Comparison of ENCODE assay signal across 8 mouse cellular contexts in the genomic region with DNA sequence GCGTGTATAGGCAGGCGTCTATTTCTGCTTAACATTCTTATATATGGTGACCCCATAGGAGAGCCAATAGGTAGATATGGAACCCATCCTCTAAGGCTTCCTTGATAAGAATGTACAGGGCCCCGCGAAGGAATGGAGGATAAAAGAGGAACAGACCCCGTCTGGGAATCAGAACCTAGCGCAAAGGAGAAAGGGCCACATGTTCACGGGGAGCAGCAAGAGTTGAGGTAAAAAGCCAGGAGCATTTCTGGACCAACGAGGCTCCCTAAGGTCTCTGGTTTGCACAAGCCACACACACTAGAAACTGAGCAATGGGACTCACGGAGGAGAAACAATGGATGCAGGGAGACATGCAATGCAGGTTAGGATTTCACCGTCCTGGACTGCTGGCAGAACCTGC. TPM values are rescaled to one million over a fixed set of nuclear protein-coding genes. Genes with fewer than 3 reads are reported as not detected.
DNase-seq lines count a peak whose midpoint lies in the region; ATAC-seq and TF ChIP-seq lines count a peak whose summit lies in the region.

No protein-coding gene starts in this region.

- in situ Hi-C loops in CH12.LX (cut with MboI; ENCODE audit: low pct_ligation_motif_present, low pct_unique_long_range_greater_than_20kb, low sequenced_read_pairs): no loop called here

- H3K79me2 ChIP-seq in CH12.LX (replicated peaks; ENCODE audit: control insufficient read depth, extremely low read depth, insufficient read depth, poor library complexity, severe bottlenecking): peaks cover 27% of the 10 kb centered on the region

- TF ChIP-seq CTCF in CH12.LX (conservative IDR thresholded peaks at IDR 0.05 in 1 of 2, IDR thresholded peaks at IDR 0.05 in 1 of 2; ENCODE audit: low read depth in 2 of 2, low read length in 2 of 2): no peak
- no peak for TF ChIP-seq CTCF in liver, postnatal 0 days (IDR thresholded peaks at IDR 0.05; ENCODE audit: low read depth)

- H3K27ac ChIP-seq in heart, embryonic 10.5 days: peak overlapping the region; percentile 99
- no peak overlapping the region for H3K27ac ChIP-seq in CH12.LX (ENCODE audit: insufficient read depth, low read depth)
- peak overlapping the region; percentile 94 for H3K27ac ChIP-seq in forebrain, embryonic 15.5 days (replicated peaks)
- peak overlapping the region; percentile 79 for H3K27ac ChIP-seq in liver, postnatal 0 days (ENCODE audit: low read depth)

- peak overlapping the region; percentile 98 for H3K4me3 ChIP-seq in heart, embryonic 10.5 days
- peak overlapping the region; percentile 86 to 100 (median 99) for H3K4me3 ChIP-seq in CH12.LX (replicated peaks in 1 of 3; ENCODE audit: low read depth in 2 of 3, low read length in 2 of 3, poor library complexity in 1 of 3)
- peak overlapping the region; percentile 98 for H3K4me3 ChIP-seq in forebrain, embryonic 15.5 days
- H3K4me3 ChIP-seq in liver, postnatal 0 days (ENCODE audit: low read depth, low read length): peak overlapping the region; percentile 83

- peaks cover 44% of the 10 kb centered on the region for H3K36me3 ChIP-seq in heart, embryonic 10.5 days
- H3K36me3 ChIP-seq in CH12.LX (replicated peaks in 1 of 2; ENCODE audit: control insufficient read depth in 1 of 2, insufficient read depth in 1 of 2, low read length in 1 of 2): peaks cover 41 to 46% of the 10 kb centered on the region in 2 experiments
- peaks cover 37% of the 10 kb centered on the region for H3K36me3 ChIP-seq in forebrain, embryonic 15.5 days
- H3K36me3 ChIP-seq in liver, postnatal 0 days (replicated peaks; ENCODE audit: insufficient read depth, low read length): peaks cover 34% of the 10 kb centered on the region

- H3K4me1 ChIP-seq in heart, embryonic 10.5 days: peaks cover 28% of the 10 kb centered on the region
- H3K4me1 ChIP-seq in CH12.LX (ENCODE audit: control insufficient read depth in 1 of 2, insufficient read depth in 2 of 2): peaks cover 5 to 18% of the 10 kb centered on the region in 2 experiments; a peak in 3 of 4 replicates
- peaks cover 17% of the 10 kb centered on the region for H3K4me1 ChIP-seq in forebrain, embryonic 15.5 days
- H3K4me1 ChIP-seq in liver, postnatal 0 days (ENCODE audit: insufficient read depth): peaks cover 23% of the 10 kb centered on the region

- 0 out of 2 replicates have a peak, but pooled peaks have one; percentile 1 for ATAC-seq in forebrain, embryonic 15.5 days (replicated peaks)
- no peak; the same call in 1 of the 2 replicates for ATAC-seq in liver, postnatal 0 days

- peak overlapping the region; percentile 89 for H3K4me2 ChIP-seq in CH12.LX (ENCODE audit: insufficient read depth, low read depth, poor library complexity, severe bottlenecking)
- H3K4me2 ChIP-seq in forebrain, embryonic 15.5 days (replicated peaks): peak overlapping the region; percentile 46
- peak overlapping the region; percentile 91 for H3K4me2 ChIP-seq in liver, postnatal 0 days (ENCODE audit: low read depth, low read length)

- 2% methylated on average over 10 of the region's 10 CpGs for WGBS in heart, embryonic 10.5 days
- WGBS in forebrain, embryonic 15.5 days: 3% methylated on average over 10 of the region's 10 CpGs
- 4% methylated on average over 10 of the region's 10 CpGs for WGBS in liver, postnatal 0 days (ENCODE audit: insufficient replicate concordance)

- no peak for TF ChIP-seq RAD21 in CH12.LX (IDR thresholded peaks at IDR 0.05; ENCODE audit: low read depth, low read length)

- no peak for DNase-seq in heart, embryonic 10.5 days (ENCODE audit: low spot score)
- DNase-seq in heart, adult 8-10 months (ENCODE audit: low spot score): no peak
- no peak for DNase-seq in CH12.LX (ENCODE audit: extremely low read depth)
- no peak for DNase-seq in liver, postnatal 0 days
- no peak for DNase-seq in ovary, adult 18-20 months (ENCODE audit: low spot score)
- DNase-seq in frontal cortex, postnatal 25 days (ENCODE audit: low spot score in 2 of 2): no peak
- DNase-seq in T-cell, adult 2 months (ENCODE audit: low spot score): no peak

- no peak for TF ChIP-seq POLR2A in CH12.LX (IDR thresholded peaks at IDR 0.05; ENCODE audit: low read depth, low read length)

- peak overlapping the region; percentile 87 for H3K9ac ChIP-seq in CH12.LX (ENCODE audit: insufficient read depth, low read depth)
- peak overlapping the region; percentile 98 for H3K9ac ChIP-seq in forebrain, embryonic 15.5 days (replicated peaks)
- peak overlapping the region; percentile 77 for H3K9ac ChIP-seq in liver, postnatal 0 days (replicated peaks)

- no peaks in the 10 kb centered on the region for H3K9me3 ChIP-seq in heart, embryonic 10.5 days
- H3K9me3 ChIP-seq in CH12.LX (replicated peaks; ENCODE audit: low read length): no peaks in the 10 kb centered on the region
- H3K9me3 ChIP-seq in forebrain, embryonic 15.5 days: no peaks in the 10 kb centered on the region
- H3K9me3 ChIP-seq in liver, postnatal 0 days (ENCODE audit: low read length): no peaks in the 10 kb centered on the region

- TF ChIP-seq EP300 in CH12.LX (IDR thresholded peaks at IDR 0.05; ENCODE audit: low read length): no peak
- no peak for TF ChIP-seq EP300 in liver, postnatal 0 days (IDR thresholded peaks at IDR 0.05; ENCODE audit: low read depth)

- dilution Hi-C loops in CH12.LX (cut with MboI; ENCODE audit: extremely low pct_ligation_motif_present, extremely low pct_unique_long_range_greater_than_20kb, low sequenced_read_pairs): no loop called here

- no peaks in the 10 kb centered on the region for H3K27me3 ChIP-seq in heart, embryonic 10.5 days (ENCODE audit: insufficient read depth, poor library complexity, severe bottlenecking)
- H3K27me3 ChIP-seq in CH12.LX (replicated peaks): no peaks in the 10 kb centered on the region
- no peaks in the 10 kb centered on the region for H3K27me3 ChIP-seq in forebrain, embryonic 15.5 days
- no peaks in the 10 kb centered on the region for H3K27me3 ChIP-seq in liver, postnatal 0 days (ENCODE audit: insufficient read depth, low read length)

TF ChIP-seq in CH12.LX, 34 proteins besides CTCF, POLR2A, EP300 and RAD21:
- no peak for TF ChIP-seq MXI1 (IDR thresholded peaks at IDR 0.05; ENCODE audit: low read depth, low read length)

RNA-seq across cellular contexts. Expression of a gene that starts 1.2 kb away (rescaled TPM):
- polyA plus RNA-seq in heart, embryonic 10.5 days (2016; fragmentation: Nextera tagmentation; extraction: Ambion mirVana): 362 and 541 TPM in 2 replicates
- total RNA-seq in heart, adult 8-10 months (2022): 100 to 1,000 TPM; 337 to 380 (median 365) TPM
- total RNA-seq in CH12.LX (2012; rRNA removed): 265 and 319 TPM in 2 replicates
- 190 and 198 TPM in 2 replicates for total RNA-seq in CH12.LX (2014; rRNA removed)
- 304 and 366 TPM in 2 replicates for polyA plus RNA-seq in CH12.LX (2012; ENCODE audit: insufficient read length, low read depth)
- polyA plus RNA-seq in forebrain, embryonic 15.5 days (2015; fragmentation: Nextera tagmentation; extraction: Ambion mirVana): 431 and 436 TPM in 2 replicates
- polyA plus RNA-seq in liver, postnatal 0 days (2015; fragmentation: Nextera tagmentation; extraction: Ambion mirVana): 79.9 and 80.2 TPM in 2 replicates

RNA-seq across cellular contexts. Expression of a gene that starts 12.6 kb away (rescaled TPM):
- polyA plus RNA-seq in heart, embryonic 10.5 days (2016; fragmentation: Nextera tagmentation; extraction: Ambion mirVana): 36.9 and 37.1 TPM in 2 replicates
- 10 to 100 TPM; 16.0 to 20.0 (median 16.9) TPM for total RNA-seq in heart, adult 8-10 months (2022)
- total RNA-seq in CH12.LX (2012; rRNA removed) (16.8 and 17.9 TPM in 2 replicates), CH12.LX (2014; rRNA removed) (5.3 and 8.0 TPM in 2 replicates)
- 45.1 and 45.3 TPM in 2 replicates for polyA plus RNA-seq in CH12.LX (2012; ENCODE audit: insufficient read length, low read depth)
- polyA plus RNA-seq in forebrain, embryonic 15.5 days (2015; fragmentation: Nextera tagmentation; extraction: Ambion mirVana): 35.5 and 40.5 TPM in 2 replicates
- polyA plus RNA-seq in liver, postnatal 0 days (2015; fragmentation: Nextera tagmentation; extraction: Ambion mirVana): 5.6 and 7.7 TPM in 2 replicates

RNA-seq across cellular contexts. Expression of a gene that starts 38.2 kb away (rescaled TPM):
- 2.1 and 2.4 TPM in 2 replicates for polyA plus RNA-seq in heart, embryonic 10.5 days (2016; fragmentation: Nextera tagmentation; extraction: Ambion mirVana)
- total RNA-seq in heart, adult 8-10 months (2022): 1 to 10 TPM; 1.1 to 1.8 (median 1.3) TPM
- total RNA-seq in CH12.LX (2012; rRNA removed): 0.13 TPM in 2 replicates
- total RNA-seq in CH12.LX (2014; rRNA removed): not detected in 2 replicates
- 1.1 and 1.3 TPM in 2 replicates for polyA plus RNA-seq in CH12.LX (2012; ENCODE audit: insufficient read length, low read depth)
- 5.0 and 5.7 TPM in 2 replicates for polyA plus RNA-seq in forebrain, embryonic 15.5 days (2015; fragmentation: Nextera tagmentation; extraction: Ambion mirVana)
- polyA plus RNA-seq in liver, postnatal 0 days (2015; fragmentation: Nextera tagmentation; extraction: Ambion mirVana): 0.42 and 0.45 TPM in 2 replicates
